Mouse (Mus musculus): ENCODE data around the gene Gstm2.

GRCm38 (mm10) chr3:107996576-107996975, 10.3 kb upstream of the Gstm2 start:
- no peak for TF ChIP-seq NELFE (IDR thresholded peaks at IDR 0.05; ENCODE audit: low read depth, low read length)
- no peak for TF ChIP-seq MYC (IDR thresholded peaks at IDR 0.05; ENCODE audit: low read depth, low read length)
- no peak for TF ChIP-seq GABPA (IDR thresholded peaks at IDR 0.05; ENCODE audit: insufficient replicate concordance, low read depth, low read length)
- no peak for TF ChIP-seq CTCF (conservative IDR thresholded peaks at IDR 0.05 in 1 of 2, IDR thresholded peaks at IDR 0.05 in 1 of 2; ENCODE audit: low read depth in 2 of 2, low read length in 2 of 2)
- TF ChIP-seq EP300 (IDR thresholded peaks at IDR 0.05; ENCODE audit: low read length): no peak
